Mouse (Mus musculus) liver, postnatal 0 days (tissue): Measurements from ENCODE around the gene Ank.

Experiments used
- CTCF ChIP-seq: sonication (generic); IDR thresholded peaks from 2 replicates; pipeline ENCODE4 v1.5.1; 2016; ENCODE audit warnings: antibody characterized with exemption, low read depth
- EP300 ChIP-seq: IDR thresholded peaks from 2 replicates; pipeline ENCODE4 v1.6.1; 2016; ENCODE audit warnings: antibody characterized with exemption, low read depth, mild to moderate bottlenecking

- no peak for TF ChIP-seq CTCF
- TF ChIP-seq EP300: no peak
These were observed 126.3 kb downstream of the Ank start for GRCm38 (mm10) chr15:27592620-27593320.
